Mouse (Mus musculus): ENCODE data around the gene Herpud1.
A peak's percentile ranks its signal among the peaks of the same experiment; 100 is the strongest.

Gene Herpud1

DNA sequence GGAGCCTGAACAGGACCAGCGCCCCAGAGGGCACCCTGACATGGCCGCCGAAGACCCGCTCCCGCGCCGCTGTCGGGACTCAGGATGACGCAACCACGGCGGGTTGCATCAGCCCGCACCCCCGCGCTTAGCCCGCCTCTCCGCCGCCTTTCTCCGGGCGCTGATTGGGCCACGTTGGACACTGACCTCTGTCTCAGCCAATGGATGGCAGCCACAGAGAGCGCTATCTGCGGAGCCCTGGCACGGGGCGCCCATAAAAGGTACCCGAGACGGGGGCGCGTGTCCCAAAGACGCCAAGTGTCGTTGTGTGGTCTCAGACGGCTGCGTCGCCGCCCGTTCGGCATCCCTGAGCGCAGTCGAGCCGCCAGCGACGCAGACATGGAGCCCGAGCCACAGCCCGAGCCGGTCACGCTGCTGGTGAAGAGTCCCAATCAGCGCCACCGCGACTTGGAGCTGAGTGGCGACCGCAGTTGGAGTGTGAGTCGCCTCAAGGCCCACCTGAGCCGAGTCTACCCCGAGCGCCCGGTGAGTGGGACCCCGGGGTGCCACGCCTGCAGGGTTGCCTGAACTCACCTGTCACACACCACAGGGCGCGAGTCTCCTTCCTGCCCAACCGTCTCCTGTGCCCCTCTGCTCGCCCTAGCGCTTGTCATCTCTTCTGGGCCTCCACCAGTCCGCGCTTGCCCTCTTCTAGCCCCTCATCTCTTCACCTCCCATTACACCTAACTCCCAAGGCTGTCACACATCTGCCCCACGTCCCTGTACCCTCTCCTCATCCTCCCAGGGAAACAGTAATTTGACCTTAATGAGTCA is at the start of gene Herpud1:
TSS of gene Herpud1 (plus strand) at position 225 of the 813 bp plus-strand sequence.
- peak; percentile 98 for DNase-seq

GRCm38 (mm10) chr8:94337559-94337958 is 48.7 kb upstream of the Herpud1 start:
- no peak for DNase-seq

- no peak for DNase-seq
Measured at GRCm38 (mm10) chr8:94340796-94341195, 45.4 kb upstream of the Herpud1 start.

- no peak for DNase-seq
Measured at GRCm38 (mm10) chr8:94342691-94343090, 43.5 kb upstream of the Herpud1 start.

DNA sequence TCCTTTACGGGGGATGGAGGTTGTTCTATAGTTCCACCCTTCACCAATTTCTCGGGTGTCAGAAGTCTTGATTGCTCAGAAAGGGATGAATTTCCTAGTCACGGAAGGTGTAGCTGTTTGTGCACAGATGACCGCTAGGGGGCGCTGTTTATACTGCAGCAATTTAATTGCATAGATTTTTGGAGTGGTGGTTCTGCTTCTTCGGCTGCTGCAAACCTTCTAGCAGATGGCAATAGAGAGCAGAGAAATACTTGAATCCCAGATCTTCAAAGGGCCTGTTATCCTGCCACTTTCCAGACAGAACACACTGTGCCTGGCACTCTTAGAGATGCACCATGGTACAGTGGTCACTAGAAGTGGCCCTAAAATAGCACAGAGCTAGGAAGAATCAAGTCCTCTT is 42.9 kb upstream of the Herpud1 start:
- DNase-seq = peak; percentile 71

DNA sequence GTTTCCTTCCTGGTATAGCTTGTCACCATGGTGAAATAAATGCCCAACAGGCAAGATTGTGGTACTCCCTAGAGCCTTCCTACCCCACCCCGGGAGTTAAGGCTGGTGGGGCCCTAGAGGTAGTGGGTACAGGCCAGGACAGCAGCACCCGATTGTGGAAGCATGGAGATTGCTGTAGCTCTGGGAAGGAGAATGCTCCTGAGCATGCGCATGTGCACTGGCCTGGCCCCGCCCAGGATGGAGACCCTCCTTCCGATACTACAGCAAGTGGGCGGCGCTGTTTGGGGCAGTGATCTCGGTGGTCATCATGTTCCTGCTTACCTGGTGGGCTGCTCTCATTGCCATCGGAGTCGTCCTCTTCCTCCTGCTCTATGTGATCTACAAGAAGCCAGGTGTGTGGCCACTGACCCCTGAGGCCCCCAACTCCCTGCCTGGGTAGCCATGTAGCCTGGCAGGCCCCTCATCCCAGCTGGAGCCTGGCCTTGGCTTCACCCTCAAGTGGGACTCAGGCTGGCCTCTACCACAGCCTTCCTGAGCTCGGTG is 42.4 kb upstream of the Herpud1 start:
- no peak for DNase-seq

DNA sequence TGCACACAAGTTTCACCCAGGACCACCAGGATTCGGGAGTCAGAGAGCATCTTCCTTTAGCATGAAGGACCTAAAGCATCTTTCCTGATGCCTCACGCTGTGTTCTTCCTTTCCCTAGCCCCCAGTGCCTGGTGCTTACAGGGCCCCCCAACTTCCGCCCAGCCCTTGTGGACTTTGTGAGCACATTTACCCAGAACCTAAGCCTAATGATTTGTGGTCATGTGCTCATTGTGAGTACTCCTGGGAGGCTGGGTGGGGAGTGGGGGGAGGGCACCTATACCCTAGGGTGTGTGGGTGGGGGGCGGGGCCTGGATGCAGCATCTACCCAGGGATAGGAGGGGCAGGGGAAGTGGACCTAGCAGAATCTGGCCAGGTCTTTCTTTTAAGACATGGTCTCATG is 40.6 kb upstream of the Herpud1 start:
- DNase-seq = no peak

- no peak for DNase-seq
Measured at GRCm38 (mm10) chr8:94346264-94346663, 40.0 kb upstream of the Herpud1 start.

DNA sequence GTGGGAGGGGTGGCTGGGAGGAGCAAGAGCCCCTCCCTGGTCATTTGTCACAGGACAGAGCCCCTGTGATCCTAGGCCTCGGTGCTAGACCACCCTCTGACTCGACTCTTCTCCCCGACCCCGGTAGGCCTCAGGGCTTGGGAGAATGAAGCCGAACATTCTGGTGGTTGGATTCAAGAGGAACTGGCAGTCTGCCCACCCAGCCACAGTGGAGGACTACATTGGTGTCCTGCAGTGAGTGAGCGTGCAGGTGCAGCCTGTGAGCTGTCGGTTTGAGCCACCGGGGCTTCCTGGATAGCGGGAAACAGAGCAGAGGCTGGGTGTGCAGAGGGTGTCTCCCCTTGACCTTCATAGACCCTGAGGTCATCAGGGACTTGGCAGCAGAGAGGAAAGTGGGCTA is 37.8 kb upstream of the Herpud1 start:
- DNase-seq = no peak

- DNase-seq = no peak
Measured at GRCm38 (mm10) chr8:94354069-94354531, 32.1 kb upstream of the Herpud1 start.

DNA sequence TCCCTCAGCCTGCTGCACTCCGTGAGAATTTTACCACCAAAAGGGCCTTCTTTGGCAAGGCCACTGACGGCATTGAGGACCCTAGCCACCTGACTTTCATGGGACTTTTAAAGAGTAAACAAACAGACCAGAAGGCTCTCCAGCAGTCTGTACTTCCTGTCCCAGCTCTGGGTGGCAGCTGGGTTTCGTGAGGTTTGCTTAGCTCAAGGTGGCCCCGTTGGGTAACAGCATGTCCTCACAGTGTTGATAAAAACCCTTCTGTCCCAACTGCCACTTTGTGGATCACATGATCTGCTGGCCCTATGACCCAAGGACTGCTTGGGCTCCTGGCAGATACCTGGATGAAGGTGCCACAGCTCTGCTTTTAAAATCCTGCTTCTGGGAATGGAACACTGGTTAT is 31.7 kb upstream of the Herpud1 start:
- DNase-seq = no peak

GRCm38 (mm10) chr8:94357220-94357619 is 29.0 kb upstream of the Herpud1 start:
- DNase-seq = no peak

DNA sequence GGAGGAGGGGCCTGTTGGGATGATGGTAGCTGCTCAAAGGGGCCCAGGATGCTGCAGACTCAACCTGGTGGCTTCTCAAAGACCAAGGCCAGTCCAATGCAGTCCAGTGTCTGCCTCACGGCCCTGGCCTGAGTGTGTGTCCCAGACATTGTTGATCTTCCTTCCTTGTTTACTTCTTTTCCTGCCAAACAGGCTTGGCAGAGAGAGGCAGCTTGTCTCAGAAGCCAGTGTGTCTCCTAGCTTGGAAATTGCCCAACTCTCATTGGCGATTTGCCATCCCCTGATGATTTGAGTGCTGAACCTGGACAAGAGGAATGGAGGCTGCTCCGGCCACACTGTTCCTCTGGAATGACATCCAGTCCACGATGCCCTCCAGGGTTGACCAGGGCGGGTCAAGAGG is 27.7 kb upstream of the Herpud1 start:
- DNase-seq = peak; percentile 80

DNA sequence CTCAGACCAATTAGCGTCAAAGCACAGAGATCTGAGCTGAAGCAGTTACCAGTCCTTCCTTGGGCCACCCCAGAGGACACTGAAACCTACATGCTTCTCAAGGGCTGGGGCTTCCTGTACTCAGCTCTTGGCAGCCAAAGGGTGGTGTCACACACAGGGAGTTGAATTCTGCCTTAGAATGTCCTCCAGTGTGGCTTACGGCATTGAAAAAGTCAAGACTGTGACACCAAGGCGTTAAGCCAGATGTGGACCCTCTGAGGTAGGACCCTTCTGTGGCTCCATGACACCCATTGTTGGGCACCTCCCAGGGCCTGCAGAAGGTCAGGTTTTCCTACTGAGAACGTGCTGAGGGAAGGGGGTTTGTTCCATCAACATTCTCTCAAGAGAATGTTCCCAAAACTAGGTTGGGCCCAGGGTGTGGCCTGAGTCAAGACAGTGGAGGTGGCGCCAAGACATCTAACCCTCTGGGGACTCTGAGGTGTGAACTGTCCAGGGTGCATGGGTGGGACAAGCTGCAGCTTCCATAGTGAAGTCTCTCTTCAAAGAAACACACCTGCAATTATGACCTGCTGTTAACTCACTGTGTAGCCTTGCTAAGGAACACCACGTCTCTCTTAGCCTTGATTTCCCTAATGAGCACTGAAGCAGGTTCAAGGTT is 24.3 kb upstream of the Herpud1 start:
- no peak for DNase-seq

DNA sequence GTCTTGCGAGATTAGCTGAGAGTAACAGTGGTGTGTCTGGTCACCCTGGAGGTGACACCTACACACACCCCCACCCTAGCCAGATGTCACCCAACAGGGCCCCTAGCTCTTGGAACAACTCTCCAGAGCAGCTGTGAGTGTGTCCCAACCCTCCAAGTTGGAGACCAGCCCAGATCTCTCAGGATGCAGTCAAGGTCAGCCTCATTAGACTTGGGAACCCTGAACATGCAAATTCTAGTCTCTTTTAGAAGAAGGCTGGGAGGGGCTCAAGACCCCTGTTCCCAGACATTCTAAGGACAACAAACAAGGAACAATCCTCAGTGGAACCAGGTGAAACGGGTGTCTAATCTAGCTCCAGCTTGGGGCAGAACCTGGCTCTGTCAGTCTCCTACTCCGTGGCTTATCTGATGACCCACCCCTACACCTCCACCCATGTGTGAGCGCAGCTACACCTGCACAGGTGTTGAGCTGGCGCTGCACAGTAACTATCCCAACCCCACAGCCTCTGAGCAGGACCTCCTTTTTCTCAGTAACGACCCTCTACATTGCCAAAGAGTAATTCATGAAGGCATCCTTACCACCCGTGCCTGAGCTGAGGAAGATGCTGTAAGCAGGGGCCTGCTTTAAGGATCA is 23.5 kb upstream of the Herpud1 start:
- no peak for DNase-seq

DNA sequence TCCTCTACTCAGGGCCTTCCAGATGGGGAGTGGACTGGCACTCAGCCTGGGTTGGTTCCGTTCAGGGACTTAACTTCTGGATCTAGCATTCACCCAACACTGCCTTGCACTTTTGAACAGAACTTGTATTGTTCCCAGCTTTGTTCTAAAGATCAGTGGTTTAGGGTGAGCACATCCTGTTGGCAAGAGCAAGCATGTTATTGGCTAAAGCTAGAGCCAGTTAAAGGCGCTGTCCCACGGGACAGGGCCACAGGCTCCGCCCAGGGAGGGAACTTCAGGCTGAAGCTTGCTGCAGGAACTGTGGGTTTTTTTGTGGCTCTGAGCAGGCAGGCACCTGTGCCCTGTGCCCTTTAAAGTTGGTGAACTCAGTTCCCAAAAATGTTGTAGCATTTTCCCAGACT is 22.9 kb upstream of the Herpud1 start:
- DNase-seq = no peak

DNA sequence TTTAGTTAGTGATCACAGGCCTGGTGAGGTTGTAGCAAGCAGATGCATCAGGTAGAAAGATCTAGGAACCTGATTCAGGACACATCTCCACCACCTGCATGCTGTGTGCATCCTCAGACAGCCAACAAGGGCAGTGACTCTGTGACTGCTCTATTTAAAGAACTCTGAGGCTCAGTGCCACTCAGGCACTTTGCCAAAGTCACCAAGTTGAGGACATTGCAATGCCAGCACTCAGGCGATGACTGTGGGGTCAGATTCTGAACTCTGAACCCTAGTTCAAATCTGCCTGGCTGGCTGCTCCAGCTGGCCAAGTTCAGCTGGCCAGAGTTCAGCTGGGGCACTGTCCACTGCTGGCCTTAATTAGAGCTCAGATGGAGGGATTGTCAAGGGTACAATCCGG is 22.3 kb upstream of the Herpud1 start:
- DNase-seq = no peak

- DNase-seq = no peak
Measured at GRCm38 (mm10) chr8:94364686-94365312, 21.4 kb upstream of the Herpud1 start.

DNA sequence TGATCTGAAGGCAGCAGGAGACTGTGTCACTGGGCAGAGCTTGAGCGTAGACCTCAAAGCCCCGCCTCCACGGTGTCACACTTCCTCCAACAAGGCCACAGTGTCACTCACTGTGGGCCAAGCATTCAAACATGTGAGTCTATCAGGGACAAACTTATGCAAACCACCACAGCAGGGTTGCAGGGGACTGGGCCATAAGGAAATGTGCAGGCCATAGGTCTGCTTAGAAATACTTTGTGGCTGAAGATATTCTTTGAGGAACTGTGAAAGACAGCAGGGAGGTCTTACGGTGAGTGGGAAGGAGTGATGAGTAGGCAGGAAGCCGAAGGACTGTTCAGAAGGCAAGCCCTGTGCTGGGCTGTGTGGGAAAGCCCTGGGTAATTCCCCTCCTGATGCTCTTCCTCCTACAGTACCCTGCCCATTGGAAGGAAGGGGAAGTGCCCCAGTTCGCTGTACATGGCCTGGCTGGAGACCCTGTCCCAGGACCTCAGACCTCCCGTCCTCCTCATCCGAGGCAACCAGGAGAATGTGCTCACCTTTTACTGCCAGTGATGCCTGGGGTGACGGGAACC is 20.7 kb upstream of the Herpud1 start:
- DNase-seq = no peak

GRCm38 (mm10) chr8:94370839-94371238 is 15.4 kb upstream of the Herpud1 start:
- DNase-seq = no peak

- DNase-seq = no peak
Measured at GRCm38 (mm10) chr8:94372955-94373599, 13.2 kb upstream of the Herpud1 start.

DNA sequence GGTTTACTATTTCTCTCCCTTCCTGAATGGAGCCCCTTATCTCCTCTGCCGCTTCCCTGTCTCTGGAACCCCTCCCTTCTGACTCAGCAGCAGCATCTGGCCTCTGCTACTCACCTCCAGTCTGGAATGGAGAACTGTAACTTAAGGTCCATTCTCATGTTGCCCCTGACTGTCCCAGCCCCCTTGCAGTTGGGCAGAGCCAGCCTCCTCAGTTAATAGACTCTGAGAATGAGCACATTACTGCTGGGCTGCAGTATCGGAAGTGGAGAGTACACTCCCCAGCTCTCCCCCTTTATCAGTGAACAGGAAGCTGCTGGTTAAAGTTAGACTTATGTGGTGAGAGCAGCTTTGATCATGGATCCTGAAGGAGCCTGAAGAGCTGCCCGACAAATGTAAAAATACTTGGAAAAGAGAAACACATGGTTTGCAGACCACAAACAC is 10.7 kb upstream of the Herpud1 start:
- no peak for DNase-seq
